Mouse (Mus musculus) hindbrain, embryonic 14.5 days (tissue): Measurements from ENCODE around the gene Serpine1. TPM values are rescaled to one million over a fixed set of nuclear protein-coding genes. Genes with fewer than 3 reads are reported as not detected.

Source experiments
- ATAC-seq: fragments of 200-750 bp; cut with Nextera tagmentation; 2 replicates; pipeline ENCODE4 v1.8.0; 2017; ENCODE audit warnings: moderate number of reproducible peaks, mild to moderate bottlenecking, moderate TSS enrichment, moderate library complexity; ENCODE audit not compliant: low FRiP score
- DNase-seq: peaks from one replicate; pipeline ENCODE4 v3.0.0-alpha.2; 2015; ENCODE audit warnings: low spot score
- H3K27ac ChIP-seq: fragments of 300-500 bp; sonication (generic); 2 replicates; pipeline ENCODE4 v1.5.1; 2014; ENCODE audit warnings: mild to moderate bottlenecking, moderate library complexity
- H3K27me3 ChIP-seq: fragments of 300-500 bp; sonication (generic); 2 replicates; pipeline ENCODE4 v1.6.1; 2014; ENCODE audit warnings: mild to moderate bottlenecking, low read length, mixed read lengths; ENCODE audit not compliant: control insufficient read depth, insufficient read depth
- H3K36me3 ChIP-seq: fragments of 300-500 bp; sonication (generic); replicated peaks from 2 replicates; pipeline ENCODE4 v1.6.1; 2014; ENCODE audit not compliant: control insufficient read depth, insufficient read depth
- H3K4me1 ChIP-seq: fragments of 300-500 bp; sonication (generic); replicated peaks from 2 replicates; pipeline ENCODE4 v1.6.1; 2014; ENCODE audit warnings: antibody characterized with exemption, low read length, mixed read lengths; ENCODE audit not compliant: control insufficient read depth, insufficient read depth
- H3K4me2 ChIP-seq: fragments of 300-500 bp; sonication (generic); replicated peaks from 2 replicates; pipeline ENCODE4 v1.6.1; 2014; ENCODE audit warnings: mild to moderate bottlenecking, moderate library complexity
- H3K4me3 ChIP-seq: fragments of 300-500 bp; sonication (generic); replicated peaks from 2 replicates; pipeline ENCODE4 v1.5.1; 2014; ENCODE audit warnings: mild to moderate bottlenecking, low read length
- H3K9ac ChIP-seq: fragments of 300-500 bp; sonication (generic); 2 replicates; pipeline ENCODE4 v1.6.1; 2014
- H3K9me3 ChIP-seq: fragments of 300-500 bp; sonication (generic); 2 replicates; pipeline ENCODE4 v1.6.1; 2016; ENCODE audit warnings: low read length; ENCODE audit not compliant: control insufficient read depth
- WGBS: fragments of 180-500 bp; shearing (Covaris S2); extraction: QIAGEN DNeasy Blood & Tissue Kit; methylation state at CpG from one replicate; pipeline ENCODE4 v1.1.7; 2014; 5-methylcytosine and 5-hydroxymethylcytosine counted together
- polyA plus RNA-seq: library from polyadenylated mRNA; unstranded; fragments of >200 nt; fragmentation: Nextera tagmentation; extraction: Ambion mirVana; gene quantifications from 2 replicates; pipeline ENCODE4 v1.2.1, GENCODE M21; 2014

Gene Serpine1
- polyA plus RNA-seq, 1 experiment from 2014 or later = 0.25 TPM

GRCm38 (mm10) chr5:137100660-137101059 is 28.6 kb upstream of the Serpine1 start:
- ATAC-seq (no peak), DNase-seq (no peak)
- no peaks in the 10 kb centered on the region for H3K27me3 ChIP-seq
- no peak overlapping the region for H3K4me3 ChIP-seq
- no peaks in the 10 kb centered on the region for H3K36me3 ChIP-seq
- no peaks in the 10 kb centered on the region for H3K4me1 ChIP-seq
- H3K9ac ChIP-seq = no peak overlapping the region
- 71% methylated on average over 4 of the region's 4 CpGs for WGBS
- no peak overlapping the region for H3K27ac ChIP-seq
- H3K4me2 ChIP-seq = no peak overlapping the region
- H3K9me3 ChIP-seq = no peaks in the 10 kb centered on the region

DNA sequence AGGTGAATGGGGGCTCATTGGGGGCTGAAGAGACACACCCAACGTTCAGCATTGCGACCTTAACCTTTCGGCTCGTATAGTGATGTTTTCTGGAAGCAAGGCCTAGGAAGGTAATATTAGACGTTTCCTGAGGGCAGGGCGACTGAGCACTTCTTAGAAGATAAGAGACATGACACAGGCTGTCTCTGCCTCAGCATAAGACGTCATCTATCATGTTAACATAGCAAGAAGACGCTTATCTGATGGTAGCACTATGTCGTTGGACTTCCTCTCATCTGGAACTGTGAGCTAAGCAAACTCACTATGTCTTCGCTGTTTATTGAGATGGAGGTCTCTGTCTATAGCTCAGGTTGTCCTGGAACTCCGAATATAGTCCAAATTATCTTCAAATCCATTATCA is 26.4 kb upstream of the Serpine1 start:
- H3K4me2 ChIP-seq = no peak overlapping the region
- no peak overlapping the region for H3K9ac ChIP-seq
- WGBS = 83% methylated on average over 11 of the region's 11 CpGs
- no peaks in the 10 kb centered on the region for H3K9me3 ChIP-seq
- no peak overlapping the region for H3K27ac ChIP-seq
- no peaks in the 10 kb centered on the region for H3K4me1 ChIP-seq
- ATAC-seq (no peak), DNase-seq (no peak)
- H3K36me3 ChIP-seq = no peaks in the 10 kb centered on the region
- no peak overlapping the region for H3K4me3 ChIP-seq
- no peaks in the 10 kb centered on the region for H3K27me3 ChIP-seq

DNA sequence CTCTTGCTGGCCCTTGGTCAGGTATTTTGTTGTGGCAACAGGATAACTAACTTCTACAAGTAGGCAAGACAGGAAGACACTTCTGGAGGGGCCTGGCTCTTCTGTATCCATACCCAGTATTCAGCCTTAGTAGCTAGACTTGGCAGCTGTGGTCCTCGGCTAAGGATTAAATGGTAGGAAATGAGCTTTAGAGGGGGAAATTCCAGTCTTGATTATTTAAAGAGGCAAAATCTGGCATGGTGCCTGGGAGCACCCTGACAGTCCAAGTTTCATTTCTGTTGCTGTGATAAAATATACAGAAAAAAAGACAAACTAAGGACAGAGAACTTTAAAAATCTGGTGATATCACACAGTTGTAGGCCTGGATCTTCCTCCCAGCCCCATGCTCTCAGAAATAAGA is 24.0 kb upstream of the Serpine1 start:
- 66% methylated on average over 1 of the region's 1 CpGs for WGBS
- H3K4me3 ChIP-seq = no peak overlapping the region
- ATAC-seq (no peak), DNase-seq (no peak)
- no peaks in the 10 kb centered on the region for H3K36me3 ChIP-seq
- no peaks in the 10 kb centered on the region for H3K4me1 ChIP-seq
- no peaks in the 10 kb centered on the region for H3K27me3 ChIP-seq
- H3K4me2 ChIP-seq = no peak overlapping the region
- H3K9me3 ChIP-seq = no peaks in the 10 kb centered on the region
- no peak overlapping the region for H3K9ac ChIP-seq
- H3K27ac ChIP-seq = no peak overlapping the region

DNA sequence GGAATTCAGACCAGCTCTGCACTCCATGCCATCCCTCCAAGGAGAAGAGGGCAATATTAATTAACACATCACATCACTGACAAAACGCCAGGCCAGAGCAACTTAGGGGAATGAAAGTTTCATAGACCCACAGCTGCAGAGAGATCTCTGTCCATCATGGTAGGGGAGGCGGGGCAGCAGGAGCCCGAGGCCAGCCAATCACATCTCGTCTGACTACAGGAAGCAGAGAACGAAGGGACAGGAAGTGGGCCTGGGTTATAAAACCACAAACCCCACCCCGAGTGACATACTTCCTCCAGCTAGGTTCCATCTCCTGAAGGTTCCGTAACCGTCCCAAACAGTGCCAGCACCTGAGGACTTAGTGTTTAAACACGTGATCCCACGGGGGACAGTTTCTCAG is 23.1 kb upstream of the Serpine1 start:
- Histone ChIP-seq H3K27ac (no peak overlapping the region), H3K4me3 (no peak overlapping the region), H3K9me3 (no peaks in the 10 kb centered on the region), H3K36me3 (no peaks in the 10 kb centered on the region), H3K27me3 (no peaks in the 10 kb centered on the region), H3K4me2 (no peak overlapping the region), H3K9ac (no peak overlapping the region), H3K4me1 (no peaks in the 10 kb centered on the region)
- ATAC-seq (no peak), DNase-seq (no peak)
- 90% methylated on average over 10 of the region's 10 CpGs for WGBS

DNA sequence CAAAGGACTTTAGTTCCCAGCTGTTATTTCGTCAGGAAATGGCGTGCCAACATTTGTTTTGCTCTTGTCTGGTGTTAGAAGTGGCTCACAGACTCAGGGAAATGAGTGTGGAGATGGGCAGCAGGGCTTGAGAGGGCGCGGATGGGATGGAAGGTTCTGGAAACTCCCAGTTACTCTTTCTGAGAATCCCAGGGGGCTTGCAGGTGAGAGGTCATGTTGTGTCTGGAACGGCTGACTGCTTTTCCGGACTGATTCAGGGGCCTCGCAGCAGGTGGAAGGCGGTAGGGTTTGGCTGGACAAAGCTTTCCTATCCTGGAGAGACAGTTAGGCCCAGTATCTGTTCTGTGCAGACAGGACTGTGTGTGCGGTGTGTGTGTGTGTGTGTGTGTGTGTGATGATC is 21.7 kb upstream of the Serpine1 start:
- Histone ChIP-seq H3K27ac (no peak overlapping the region), H3K27me3 (no peaks in the 10 kb centered on the region), H3K9ac (no peak overlapping the region), H3K36me3 (no peaks in the 10 kb centered on the region), H3K9me3 (no peaks in the 10 kb centered on the region), H3K4me1 (no peaks in the 10 kb centered on the region), H3K4me3 (no peak overlapping the region), H3K4me2 (no peak overlapping the region)
- ATAC-seq = no peak
- peak; percentile 31 for DNase-seq
- WGBS = 84% methylated on average over 9 of the region's 9 CpGs

DNA sequence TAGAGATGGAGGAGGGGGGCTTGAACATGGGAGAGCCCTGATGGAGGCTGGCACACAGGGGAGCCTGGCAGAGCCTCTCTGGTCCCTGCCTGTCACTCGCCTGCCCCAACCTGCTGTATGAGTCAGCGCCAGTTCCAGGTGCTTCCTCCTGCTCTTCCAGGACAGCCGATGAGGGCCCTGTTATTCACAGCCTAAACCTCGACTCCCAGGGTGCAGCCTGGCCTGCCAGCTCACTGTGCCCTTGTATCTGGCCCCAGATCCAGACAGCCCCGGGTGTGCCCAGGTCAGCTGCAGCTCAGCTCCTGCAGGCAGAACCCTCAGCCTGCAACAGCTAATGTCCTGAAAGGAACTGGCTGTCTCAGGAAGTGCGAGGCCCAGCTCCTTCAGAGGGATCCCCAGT is 19.5 kb upstream of the Serpine1 start:
- Histone ChIP-seq H3K4me2 (no peak overlapping the region), H3K9ac (no peak overlapping the region), H3K36me3 (no peaks in the 10 kb centered on the region), H3K4me1 (no peaks in the 10 kb centered on the region), H3K4me3 (no peak overlapping the region), H3K27me3 (no peaks in the 10 kb centered on the region), H3K27ac (no peak overlapping the region), H3K9me3 (no peaks in the 10 kb centered on the region)
- 60% methylated on average over 6 of the region's 6 CpGs for WGBS
- no peak for ATAC-seq
- no peak for DNase-seq

DNA sequence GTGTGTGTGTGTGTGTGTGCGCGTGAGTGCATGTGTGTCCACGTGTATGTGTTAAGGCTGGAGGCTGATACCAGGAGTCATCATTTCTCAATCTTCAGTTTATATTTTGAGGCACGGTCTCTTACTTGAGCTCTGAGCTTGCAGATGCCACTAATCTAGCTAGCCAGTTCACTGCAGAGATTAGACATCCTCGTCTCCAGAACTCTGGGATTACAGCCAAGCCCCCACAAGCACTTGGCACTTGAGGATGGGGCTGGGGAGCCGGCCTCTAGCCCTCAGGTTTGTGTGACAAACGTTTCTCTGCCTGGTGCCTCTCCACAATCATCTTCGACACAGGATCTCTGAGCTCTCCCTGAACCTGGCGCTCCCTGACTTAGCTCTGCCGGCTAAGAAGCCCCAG is 18.8 kb upstream of the Serpine1 start:
- Histone ChIP-seq H3K4me2 (no peak overlapping the region), H3K4me3 (no peak overlapping the region), H3K9me3 (no peaks in the 10 kb centered on the region), H3K36me3 (no peaks in the 10 kb centered on the region), H3K27ac (no peak overlapping the region), H3K4me1 (no peaks in the 10 kb centered on the region), H3K9ac (no peak overlapping the region), H3K27me3 (no peaks in the 10 kb centered on the region)
- WGBS = 73% methylated on average over 10 of the region's 10 CpGs
- ATAC-seq = no peak
- no peak for DNase-seq

GRCm38 (mm10) chr5:137087410-137087809 is 15.3 kb upstream of the Serpine1 start:
- Histone ChIP-seq H3K4me2 (no peak overlapping the region), H3K27ac (no peak overlapping the region), H3K9ac (no peak overlapping the region), H3K4me3 (no peak overlapping the region), H3K9me3 (no peaks in the 10 kb centered on the region), H3K27me3 (no peaks in the 10 kb centered on the region), H3K36me3 (no peaks in the 10 kb centered on the region), H3K4me1 (no peaks in the 10 kb centered on the region)
- DNase-seq = no peak
- no peak for ATAC-seq
- whole genome bisulfite sequencing = 88% methylated on average over 8 of the region's 8 CpGs

GRCm38 (mm10) chr5:137085731-137086130 is 13.7 kb upstream of the Serpine1 start:
- Histone ChIP-seq H3K4me3 (no peak overlapping the region), H3K9me3 (no peaks in the 10 kb centered on the region), H3K4me2 (no peak overlapping the region), H3K9ac (no peak overlapping the region), H3K27me3 (no peaks in the 10 kb centered on the region), H3K36me3 (no peaks in the 10 kb centered on the region), H3K4me1 (no peaks in the 10 kb centered on the region), H3K27ac (no peak overlapping the region)
- ATAC-seq (no peak), DNase-seq (no peak)
- 83% methylated on average over 3 of the region's 3 CpGs for WGBS

DNA sequence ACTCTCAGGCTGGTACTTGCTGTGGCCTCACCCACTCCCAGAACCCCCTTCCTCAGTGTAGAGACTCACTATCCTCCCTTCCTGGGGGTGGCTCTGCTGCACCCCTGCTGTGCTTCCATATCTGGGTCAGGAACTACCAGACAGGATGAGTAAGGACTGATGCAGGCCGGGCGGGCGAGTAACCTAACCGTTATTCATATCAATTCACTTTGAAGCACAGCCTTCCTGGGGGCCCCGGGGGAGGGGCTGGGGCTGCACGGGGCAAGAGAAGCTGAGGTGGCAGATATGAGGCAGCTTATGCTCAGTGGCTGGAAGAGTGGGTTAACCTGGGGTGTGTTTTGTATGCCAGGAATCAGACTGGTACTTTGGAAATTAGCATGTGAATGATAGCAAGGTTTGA is 13.0 kb upstream of the Serpine1 start:
- no peaks in the 10 kb centered on the region for H3K36me3 ChIP-seq
- no peak overlapping the region for H3K4me3 ChIP-seq
- no peak for DNase-seq
- H3K27ac ChIP-seq = no peak overlapping the region
- H3K4me1 ChIP-seq = no peaks in the 10 kb centered on the region
- no peak for ATAC-seq
- H3K4me2 ChIP-seq = no peak overlapping the region
- H3K9me3 ChIP-seq = no peaks in the 10 kb centered on the region
- WGBS = 89% methylated on average over 6 of the region's 6 CpGs
- H3K9ac ChIP-seq = no peak overlapping the region
- no peaks in the 10 kb centered on the region for H3K27me3 ChIP-seq
